8 mouse cellular contexts compared by ENCODE assay signal in genomic region chr2:103600165-103600891, GRCm38 (mm10). TPM values are rescaled to one million over a fixed set of nuclear protein-coding genes. Genes with fewer than 3 reads are reported as not detected.
DNase-seq lines count a peak whose midpoint lies in the region; ATAC-seq and TF ChIP-seq lines count a peak whose summit lies in the region.

No protein-coding gene starts in this region.

- H3K27ac ChIP-seq in forebrain, embryonic 13.5 days, result peak overlapping the region; percentile 75
- peak overlapping the region; percentile 81 for H3K27ac ChIP-seq in heart, embryonic 15.5 days
- peak overlapping the region; percentile 69 for H3K27ac ChIP-seq in liver, adult 2 months (replicated peaks; ENCODE audit: insufficient read depth, low read depth, low read length)

- H3K4me2 ChIP-seq in forebrain, embryonic 13.5 days, result peak overlapping the region; percentile 30
- peak overlapping the region; percentile 50 for H3K4me2 ChIP-seq in heart, embryonic 15.5 days

- no peak for TF ChIP-seq POLR2A in liver, adult 2 months (IDR thresholded peaks at IDR 0.05; ENCODE audit: extremely low read depth, insufficient read depth, low read length)

- no peaks in the 10 kb centered on the region for H3K9me3 ChIP-seq in forebrain, embryonic 13.5 days (replicated peaks)
- no peaks in the 10 kb centered on the region for H3K9me3 ChIP-seq in heart, embryonic 15.5 days (replicated peaks)

- DNase-seq in thymus, postnatal 4 days, result peak; percentile 29
- DNase-seq in thymus, adult 18-20 months, result no peak
- DNase-seq in kidney, postnatal 36 days, result peak; percentile 73 to 81
- peak; percentile 76 for DNase-seq in liver, adult 2 months (ENCODE audit: extremely low read depth, low read depth, low spot score)
- peak; percentile 52 for DNase-seq in right cerebral cortex, postnatal 4 days
- no peak for DNase-seq in testis, postnatal 10 days (ENCODE audit: low spot score)

- H3K4me3 ChIP-seq in forebrain, embryonic 13.5 days, result no peak overlapping the region
- H3K4me3 ChIP-seq in heart, embryonic 15.5 days, result peak overlapping the region; percentile 6; the same call in 1 of the 2 replicates
- H3K4me3 ChIP-seq in liver, adult 2 months (ENCODE audit: insufficient read depth, low read depth, low read length), result no peak overlapping the region

- peaks cover 20% of the 10 kb centered on the region for H3K4me1 ChIP-seq in forebrain, embryonic 13.5 days
- H3K4me1 ChIP-seq in heart, embryonic 15.5 days (replicated peaks), result peaks cover 95% of the 10 kb centered on the region
- peaks cover 45% of the 10 kb centered on the region for H3K4me1 ChIP-seq in liver, adult 2 months (ENCODE audit: control insufficient read depth, insufficient read depth, low read length)

- H3K9ac ChIP-seq in forebrain, embryonic 13.5 days, result peak overlapping the region; percentile 30; the same call in 1 of the 2 replicates
- H3K9ac ChIP-seq in heart, embryonic 15.5 days, result 0 out of 2 replicates have a peak overlapping the region, but pooled peaks have one; percentile 4
- H3K9ac ChIP-seq in liver, adult 2 months (ENCODE audit: low read depth, low read length), result no peak overlapping the region

- H3K27me3 ChIP-seq in forebrain, embryonic 13.5 days, result no peaks in the 10 kb centered on the region
- no peaks in the 10 kb centered on the region for H3K27me3 ChIP-seq in heart, embryonic 15.5 days
- no peaks in the 10 kb centered on the region for H3K27me3 ChIP-seq in liver, adult 2 months (ENCODE audit: control insufficient read depth, insufficient read depth, low read length)

- TF ChIP-seq CTCF in liver, adult 2 months (IDR thresholded peaks at IDR 0.05; ENCODE audit: low read depth, low read length), result no peak

- ATAC-seq in forebrain, embryonic 13.5 days, result peak; percentile 86
- peak; percentile 79 for ATAC-seq in heart, embryonic 15.5 days (replicated peaks; ENCODE audit: insufficient number of reproducible peaks, insufficient read depth, low FRiP score, low read depth)

- H3K79me2 ChIP-seq in liver, adult 2 months (ENCODE audit: control insufficient read depth, insufficient read depth, low read length), result peaks cover 42% of the 10 kb centered on the region

- no peaks in the 10 kb centered on the region for H3K36me3 ChIP-seq in forebrain, embryonic 13.5 days (ENCODE audit: poor library complexity, severe bottlenecking)
- H3K36me3 ChIP-seq in heart, embryonic 15.5 days, result no peaks in the 10 kb centered on the region
- H3K36me3 ChIP-seq in liver, adult 2 months (ENCODE audit: control insufficient read depth, insufficient read depth, low read length), result no peaks in the 10 kb centered on the region

- 18% methylated on average over 8 of the region's 8 CpGs for WGBS in forebrain, embryonic 13.5 days
- 29% methylated on average over 8 of the region's 8 CpGs for WGBS in heart, embryonic 15.5 days
- WGBS in liver, adult 2 months, result 49% methylated on average over 8 of the region's 8 CpGs

RNA-seq across cellular contexts. Expression of gene Abtb2, which starts 34.2 kb away (rescaled TPM):
- polyA plus RNA-seq in forebrain, embryonic 13.5 days (2015; fragmentation: Nextera tagmentation; extraction: Ambion mirVana), result 6.9 and 8.3 TPM in 2 replicates
- 20.2 and 21.4 TPM in 2 replicates for polyA plus RNA-seq in heart, embryonic 15.5 days (2015; fragmentation: Nextera tagmentation; extraction: Ambion mirVana)
- total RNA-seq in liver, adult 2 months (2014; rRNA removed), result 6.5 and 8.6 TPM in 2 replicates
- 15.1 and 17.3 TPM in 2 replicates for polyA plus RNA-seq in liver, adult 2 months (2012; rRNA removed)

Comparison
In these comparisons a context has a peak if more than half of its experiments do, and no peak if none do; other contexts are left out.
1. DNase-seq: peak in thymus, postnatal 4 days (single experiment), kidney, postnatal 36 days (2 of 2), liver, adult 2 months (single experiment) and right cerebral cortex, postnatal 4 days (single experiment); none in thymus, adult 18-20 months (0 of 2) and testis, postnatal 10 days (single experiment).
2. Peak in every context shown above with its lines, with median percentiles within 50 percentile points of each other: H3K27ac ChIP-seq.